Comparison of ENCODE assay signal across 23 mouse cellular contexts in the genomic region with DNA sequence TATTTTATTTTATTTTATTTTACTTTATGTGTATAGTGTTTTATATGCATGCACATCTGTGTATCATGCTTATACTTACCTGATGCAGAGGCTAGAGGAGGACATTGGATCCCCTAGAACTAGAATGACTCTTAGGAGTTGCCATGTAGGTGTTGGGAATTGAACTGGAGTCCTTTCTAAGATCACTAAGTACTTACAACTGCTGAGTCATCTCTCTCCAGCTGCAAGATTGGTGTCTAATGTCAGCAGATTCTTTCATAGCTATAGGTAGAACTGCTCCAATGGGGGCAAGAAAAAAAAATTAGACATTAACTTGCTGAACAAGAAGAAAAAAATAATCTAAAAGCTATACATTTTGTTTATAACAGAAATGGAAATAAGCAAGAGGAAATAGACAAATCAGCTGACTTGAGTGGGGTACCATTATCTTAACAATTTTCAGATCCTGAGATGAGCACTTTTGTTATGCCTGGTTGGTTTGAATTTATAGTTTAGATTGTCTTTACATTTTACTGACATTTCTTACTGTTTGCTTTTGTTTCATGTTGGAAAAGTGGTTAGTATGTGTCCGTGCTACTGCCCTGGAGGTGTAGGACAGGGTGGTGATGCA.
"Had no signal": no experiment of that assay in that cellular context is flagged by ENCODE, and none has a peak within 500 bp of the region (broad histone marks: within the 10 kb centered on the region; RNA-seq: fewer than 3 reads in every experiment).

No protein-coding gene starts in this region.

- ATAC-seq: lung, postnatal 0 days; midbrain, embryonic 16.5 days had no signal

- DNase-seq: lung, adult 2 months; lung, postnatal 14 days; lung, postnatal 36 days; midbrain, embryonic 14.5 days; retina, postnatal 1 day; right cerebral cortex, adult 18-20 months; right cerebral cortex, postnatal 25 days; right cerebral cortex, postnatal 4 days; spleen, adult 18-20 months; thymus, adult 2 months; thymus, postnatal 25 days; thymus, postnatal 4 days had no signal

- H3K4me3 ChIP-seq: lung, embryonic 15.5 days; megakaryocyte, embryonic 14.5 days; midbrain, embryonic 12.5 days; myocyte; neural tube, embryonic 13.5 days; neural tube, embryonic 15.5 days; stomach, embryonic 15.5 days had no signal

- H3K4me1 ChIP-seq: lung, embryonic 15.5 days; midbrain, embryonic 12.5 days; neural tube, embryonic 13.5 days; neural tube, embryonic 15.5 days; stomach, embryonic 15.5 days had no signal

- H3K27me3 ChIP-seq: lung, embryonic 15.5 days; megakaryocyte, embryonic 14.5 days; midbrain, embryonic 12.5 days; neural tube, embryonic 13.5 days; neural tube, embryonic 15.5 days; stomach, embryonic 15.5 days had no signal

- H3K9me3 ChIP-seq: lung, embryonic 15.5 days; megakaryocyte, embryonic 14.5 days; midbrain, embryonic 12.5 days; neural tube, embryonic 13.5 days; neural tube, embryonic 15.5 days; stomach, embryonic 15.5 days had no signal

- H3K4me2 ChIP-seq: lung, embryonic 15.5 days; midbrain, embryonic 12.5 days; neural tube, embryonic 13.5 days; neural tube, embryonic 15.5 days; stomach, embryonic 15.5 days had no signal

- H3K27ac ChIP-seq: lung, embryonic 15.5 days; macrophage; midbrain, embryonic 12.5 days; neural tube, embryonic 13.5 days; neural tube, embryonic 15.5 days; stomach, embryonic 15.5 days; stomach, postnatal 0 days had no signal

- H3K9ac ChIP-seq: lung, embryonic 15.5 days; midbrain, embryonic 12.5 days; neural tube, embryonic 13.5 days; neural tube, embryonic 15.5 days; stomach, embryonic 15.5 days had no signal
